Mouse (Mus musculus): ENCODE data around the gene Prkg1.
"Not testable (repeated sequence)": the region's sequence is repeated elsewhere in the genome, so short reads cannot be mapped to it uniquely, and the experiment has no call there.

Prkg1 gene

DNA sequence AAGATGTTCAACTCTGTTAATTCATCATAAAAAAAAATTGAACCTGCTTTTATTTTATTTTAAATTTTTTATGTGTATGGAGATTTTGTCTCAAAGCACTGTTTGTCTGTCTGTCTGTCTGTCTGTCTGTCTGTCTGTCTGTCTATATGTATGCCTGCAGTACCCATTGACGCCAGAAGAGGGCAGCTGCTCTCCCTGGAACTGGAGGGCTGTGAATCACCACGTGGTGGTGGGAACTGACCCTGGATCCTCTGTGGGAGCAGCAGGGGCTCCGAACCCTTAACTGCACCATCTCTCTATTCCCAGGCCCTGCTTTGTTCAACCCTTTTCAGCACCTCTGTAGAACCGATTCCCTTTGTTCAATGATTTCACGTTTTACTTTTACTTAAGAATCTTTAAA, 338.7 kb downstream of the Prkg1 start:
- DNase-seq (ENCODE audit: low read depth): peak; percentile 2

DNA sequence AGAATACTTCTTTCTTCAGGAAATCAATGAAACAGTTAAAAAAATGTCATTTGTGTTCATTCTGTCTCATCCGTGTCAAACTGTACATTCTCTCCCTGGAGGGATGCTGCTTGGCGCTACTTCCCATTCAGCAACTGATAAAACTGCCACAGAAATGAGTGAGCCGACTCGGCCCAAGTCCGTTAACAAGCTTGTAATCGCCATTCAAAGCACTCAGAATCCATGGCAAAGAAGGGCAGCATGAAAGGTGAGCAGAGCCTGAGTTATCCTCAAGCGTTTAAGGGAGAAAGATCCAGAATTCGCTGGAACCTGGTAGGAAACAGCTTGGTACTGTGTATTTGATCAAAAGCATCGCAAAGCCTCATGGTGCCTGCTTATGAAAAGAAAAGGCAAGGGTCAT, 339.6 kb downstream of the Prkg1 start:
- DNase-seq (ENCODE audit: low read depth): no peak

DNA sequence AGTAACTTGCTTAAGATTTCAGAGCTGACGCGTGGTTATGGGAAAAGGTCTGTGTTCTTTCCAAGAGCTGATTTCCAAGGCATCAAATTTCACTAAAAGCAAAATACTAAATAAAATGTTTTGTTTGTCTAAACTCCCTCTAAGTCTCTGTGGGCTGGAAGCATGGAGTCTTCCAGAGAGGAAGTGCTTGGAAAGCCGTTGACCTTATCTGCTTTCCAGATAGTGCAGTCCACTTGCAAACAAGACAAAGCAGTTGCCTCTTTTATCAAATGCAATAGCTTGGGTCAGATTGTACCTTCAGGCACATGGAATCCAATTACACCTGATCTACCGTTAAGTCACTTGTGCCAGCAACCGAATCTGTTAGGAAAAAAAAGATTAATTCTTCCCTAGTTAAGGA, 340.5 kb downstream of the Prkg1 start:
- no peak for DNase-seq (ENCODE audit: low read depth)

DNA sequence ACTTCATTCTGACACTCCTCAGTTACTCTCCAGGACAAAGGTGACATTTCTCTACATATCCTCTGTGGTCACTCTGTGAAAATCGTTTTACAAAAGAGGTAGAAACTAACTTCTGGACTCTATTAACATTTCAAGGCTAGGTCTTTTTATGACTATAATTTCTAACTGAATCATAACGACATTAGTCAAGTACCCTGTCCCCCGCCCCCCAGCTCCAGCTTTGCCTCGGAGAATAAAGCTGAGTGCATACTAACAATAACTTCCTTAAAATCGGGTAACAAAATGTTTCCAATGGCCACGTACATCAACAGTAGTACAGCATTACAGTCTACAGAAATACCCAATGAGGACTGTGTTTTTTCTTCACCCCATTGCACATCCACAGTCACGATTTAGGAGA, 351.3 kb downstream of the Prkg1 start:
- DNase-seq (ENCODE audit: low read depth): no peak

DNA sequence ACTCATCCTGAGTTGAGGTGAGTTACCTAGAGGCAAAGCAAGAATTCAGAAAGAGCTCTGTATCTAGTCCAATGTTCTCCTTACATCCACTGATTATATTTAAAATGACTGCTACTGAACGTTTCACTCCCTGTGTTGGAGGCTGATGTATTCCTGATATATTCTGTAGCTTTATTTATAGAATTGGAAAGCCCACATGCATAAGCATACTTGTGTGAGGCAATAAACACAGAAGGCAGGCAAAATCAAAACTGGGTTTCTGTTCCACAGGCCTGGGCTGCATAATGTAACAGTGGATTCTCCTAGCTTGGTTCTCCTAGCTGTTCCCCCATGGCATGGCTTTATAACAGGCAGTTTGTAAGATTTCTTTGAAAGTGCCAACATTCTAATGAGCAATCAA, 368.7 kb downstream of the Prkg1 start:
- DNase-seq (ENCODE audit: low read depth): no peak

DNA sequence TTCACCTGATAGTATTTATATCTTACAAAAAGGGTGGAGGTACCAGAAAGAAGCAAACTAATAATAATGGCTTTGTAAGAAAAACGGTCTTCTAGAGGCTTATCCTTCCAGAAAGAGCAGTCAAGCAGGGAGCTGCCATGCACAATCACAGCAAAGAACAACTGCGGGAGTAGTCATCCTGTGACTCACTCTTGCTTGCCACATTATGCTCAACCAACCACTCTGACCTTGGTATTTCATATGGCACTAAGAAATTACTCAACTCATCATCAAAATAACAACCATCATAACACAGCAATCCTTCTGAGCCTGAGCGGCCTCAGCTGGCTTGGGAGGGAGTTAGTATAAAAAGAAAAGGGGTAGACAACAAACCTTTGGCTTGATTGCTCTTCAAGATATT, 379.5 kb downstream of the Prkg1 start:
- no peak for DNase-seq (ENCODE audit: low read depth)

DNA sequence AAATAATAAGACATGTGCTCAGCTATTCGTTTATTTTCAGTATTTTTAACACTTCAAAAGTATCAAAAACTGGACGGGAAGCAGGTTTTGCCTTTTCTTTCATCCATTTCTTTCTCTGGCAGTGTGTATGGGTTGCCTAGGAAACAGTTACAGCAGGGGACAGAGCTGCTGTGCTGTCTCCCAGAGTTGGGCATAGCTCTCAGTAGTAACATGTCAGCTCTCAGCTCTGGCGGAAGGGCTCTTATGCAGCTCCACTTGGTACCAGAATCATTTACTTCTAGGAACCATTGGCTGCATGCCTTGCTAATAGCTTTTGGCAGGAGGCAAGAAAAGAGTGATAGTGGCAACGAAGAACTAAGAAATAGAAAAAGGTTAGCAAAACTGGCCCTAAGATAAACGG, 381.0 kb downstream of the Prkg1 start:
- no peak for DNase-seq (ENCODE audit: low read depth)

DNA sequence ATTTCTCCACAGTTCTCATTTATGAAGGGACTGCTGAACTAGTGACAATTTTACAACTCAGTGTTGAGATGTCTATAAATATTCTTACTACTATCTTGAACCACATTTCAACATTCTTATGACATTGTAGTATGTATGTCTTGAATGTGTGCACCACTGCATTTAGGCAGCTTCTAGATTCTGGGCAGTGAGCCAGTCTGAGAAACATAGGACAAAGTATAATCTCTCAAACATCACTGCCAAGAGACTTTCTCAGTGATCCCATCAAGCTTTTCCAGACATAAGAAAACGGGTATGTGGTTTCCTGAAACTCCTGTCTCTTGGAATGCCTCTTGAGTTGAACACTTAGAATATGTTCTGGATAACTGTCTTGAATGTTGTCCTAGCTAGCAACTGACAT, 394.7 kb downstream of the Prkg1 start:
- DNase-seq (ENCODE audit: low read depth): no peak

DNA sequence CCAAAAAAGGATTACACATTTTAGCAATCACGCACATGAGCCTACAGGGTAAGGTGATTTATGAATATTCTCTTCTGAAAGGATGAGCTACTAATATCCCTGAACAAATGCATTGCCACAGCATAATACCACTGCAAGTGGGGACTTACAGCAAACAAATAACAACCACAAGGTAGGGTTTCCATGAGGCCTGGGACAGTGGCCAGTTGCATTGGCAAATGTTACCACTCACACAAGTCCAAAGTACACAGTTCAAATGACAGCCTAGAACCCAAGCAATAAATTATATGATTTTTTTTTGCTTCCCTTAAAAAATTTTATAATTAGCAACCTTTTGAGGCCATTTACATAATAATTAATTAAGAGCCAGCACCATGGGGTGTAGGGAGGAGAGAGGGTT, 395.7 kb downstream of the Prkg1 start:
- DNase-seq (ENCODE audit: low read depth): no peak

DNA sequence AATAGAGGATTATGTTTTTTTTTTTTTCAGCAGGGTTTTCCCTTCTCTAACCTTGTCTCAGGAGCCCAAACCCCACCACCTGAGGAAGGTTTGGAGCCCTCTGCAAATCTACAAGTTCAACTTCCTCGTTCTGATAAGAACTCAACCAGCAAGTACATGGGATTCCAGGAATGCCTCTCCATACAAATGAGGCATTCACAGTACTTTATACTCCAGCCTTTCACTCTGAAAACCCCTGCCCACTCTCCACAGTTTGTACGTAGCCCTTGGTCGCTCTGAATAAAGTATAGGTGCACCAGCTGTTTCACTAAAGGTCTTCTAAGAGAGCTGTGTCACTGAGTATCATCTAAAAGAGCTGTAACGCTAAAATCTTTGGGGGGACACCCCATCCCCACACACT, 402.8 kb downstream of the Prkg1 start:
- no peak for DNase-seq (ENCODE audit: low read depth)

DNA sequence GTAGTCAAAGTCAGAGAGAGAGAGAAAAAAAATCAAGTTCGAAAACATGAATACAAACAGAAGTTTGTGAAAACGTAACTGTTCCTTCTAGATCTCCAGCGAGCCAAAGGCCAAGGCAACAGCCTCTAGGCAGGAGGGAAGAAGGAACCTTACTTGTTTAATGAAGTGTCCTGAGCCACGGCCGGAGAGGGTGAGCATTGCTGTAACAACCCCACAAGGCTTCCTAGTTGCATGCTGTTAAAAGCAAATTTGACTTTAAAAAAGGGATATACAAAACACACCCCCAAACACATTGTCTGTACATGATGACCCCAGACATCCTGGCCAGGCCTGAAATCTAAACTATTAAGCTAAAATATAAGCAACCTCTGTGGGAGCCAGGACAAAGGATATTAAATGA, 403.3 kb downstream of the Prkg1 start:
- no peak for DNase-seq (ENCODE audit: low read depth)

DNA sequence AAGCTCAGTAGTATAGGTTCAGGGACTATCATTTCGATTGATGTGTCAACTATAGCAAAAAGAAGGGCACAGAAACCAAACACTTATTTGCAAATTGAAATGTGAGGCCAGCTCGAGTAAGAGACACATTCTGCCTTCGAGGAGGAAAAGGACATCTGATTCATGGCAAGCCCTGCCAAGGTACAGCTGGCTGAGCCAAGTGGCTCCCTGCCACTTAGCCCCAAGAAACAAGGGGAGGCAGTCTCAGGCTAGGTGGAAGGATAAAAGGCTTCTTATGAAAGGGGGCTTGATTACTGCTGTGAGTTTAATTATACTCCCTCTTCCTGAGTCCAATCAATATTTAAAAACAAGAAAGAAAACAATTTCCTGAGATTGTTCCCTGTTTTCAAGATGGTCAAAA, 403.7 kb downstream of the Prkg1 start:
- no peak for DNase-seq (ENCODE audit: low read depth)

DNA sequence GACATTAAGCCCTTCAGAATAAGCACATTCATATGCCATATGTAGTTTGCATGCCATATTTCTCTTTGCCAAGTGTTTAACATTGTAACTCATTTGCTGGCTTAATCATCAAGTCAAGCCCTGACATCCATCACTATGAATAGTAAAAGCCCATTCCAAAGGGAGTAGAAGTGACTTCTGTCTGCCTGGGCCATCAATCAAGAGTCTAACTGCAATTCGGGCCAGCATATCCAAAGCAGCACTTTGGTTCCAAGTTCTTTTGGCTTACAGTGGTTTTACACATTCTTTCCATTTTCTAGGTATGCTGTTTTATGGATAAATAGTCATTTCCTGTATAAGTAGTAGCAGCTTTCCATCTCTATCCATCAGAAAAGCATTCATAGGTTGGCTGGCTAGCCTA, 409.9 kb downstream of the Prkg1 start:
- no peak for DNase-seq (ENCODE audit: low read depth)

DNA sequence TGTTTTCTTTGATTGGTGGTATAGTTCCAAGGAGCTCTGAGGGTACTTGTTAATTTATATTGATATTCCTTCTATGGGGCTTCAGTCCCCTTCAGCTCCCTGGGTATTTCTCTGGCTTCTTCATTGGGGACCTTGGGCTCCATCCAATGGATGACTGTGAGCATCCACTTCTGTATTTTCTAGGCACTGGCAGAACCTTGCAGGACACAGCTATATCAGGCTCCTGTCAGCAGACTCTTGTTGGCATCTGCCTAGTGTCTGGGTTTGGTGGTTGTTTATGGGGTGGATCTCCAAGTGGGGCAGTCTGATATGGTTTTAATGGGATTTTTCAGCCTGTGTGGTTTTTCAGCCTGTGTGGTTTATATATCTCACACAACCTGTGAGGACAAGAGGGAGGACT, 412.0 kb downstream of the Prkg1 start:
- DNase-seq (ENCODE audit: low read depth): not testable (repeated sequence)

DNA sequence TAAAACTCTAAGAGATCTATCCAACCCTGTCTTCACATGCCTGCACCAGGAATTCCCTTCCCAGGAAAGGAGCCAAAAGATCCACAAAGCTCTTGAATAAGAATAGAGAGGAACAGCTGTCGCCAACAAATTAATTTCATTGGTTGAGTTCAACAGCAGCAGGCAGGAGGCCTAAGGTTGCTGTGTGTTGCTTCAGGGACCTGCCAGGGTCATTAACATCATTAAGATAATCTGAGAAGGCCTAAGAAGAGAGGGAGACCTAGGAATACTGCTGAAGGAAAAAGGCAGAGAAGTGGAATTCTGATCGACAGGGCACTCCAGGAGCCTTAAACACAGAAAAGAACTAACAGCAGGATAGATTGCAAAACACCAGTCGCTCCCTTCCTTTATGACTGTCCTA, 413.0 kb downstream of the Prkg1 start:
- no peak for DNase-seq (ENCODE audit: low read depth)

DNA sequence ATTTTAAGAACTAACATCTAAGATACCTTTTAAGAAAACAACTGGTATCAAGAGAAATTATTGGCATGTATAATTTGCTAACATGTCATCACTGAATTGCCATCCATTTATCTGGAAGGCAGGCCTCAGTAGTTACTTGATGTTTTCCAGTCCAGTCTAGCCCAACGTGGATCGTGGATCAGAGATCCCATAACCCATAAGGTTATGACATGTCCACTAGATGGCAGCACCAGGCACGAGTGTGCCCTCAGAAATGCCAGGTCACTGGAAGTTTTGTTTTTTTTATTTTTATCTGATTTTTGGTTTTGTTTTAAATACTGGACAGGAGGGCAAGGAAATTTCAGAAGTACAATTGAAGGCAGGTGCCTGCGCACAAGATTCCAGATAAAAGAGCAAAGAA, 422.7 kb downstream of the Prkg1 start:
- peak; percentile 25 for DNase-seq (ENCODE audit: low read depth)

DNA sequence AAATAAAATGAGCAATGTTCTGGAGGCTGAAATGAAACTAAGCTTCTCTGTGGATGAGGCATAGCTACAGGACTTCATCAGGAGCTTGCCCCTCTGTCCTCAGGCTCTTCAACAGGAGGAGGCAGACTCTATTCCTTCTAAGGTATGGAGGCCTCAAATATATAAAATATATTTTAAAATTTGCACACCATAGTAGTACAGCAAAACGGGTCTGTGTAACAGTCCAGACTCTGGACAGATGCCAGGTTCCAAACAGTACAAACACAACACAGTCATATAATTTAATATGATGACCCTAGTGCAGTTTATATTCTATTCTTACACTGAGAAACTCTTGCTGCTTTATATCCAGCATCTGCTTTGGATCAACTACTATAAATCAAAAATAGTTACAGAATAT, 423.9 kb downstream of the Prkg1 start:
- DNase-seq (ENCODE audit: low read depth): no peak

DNA sequence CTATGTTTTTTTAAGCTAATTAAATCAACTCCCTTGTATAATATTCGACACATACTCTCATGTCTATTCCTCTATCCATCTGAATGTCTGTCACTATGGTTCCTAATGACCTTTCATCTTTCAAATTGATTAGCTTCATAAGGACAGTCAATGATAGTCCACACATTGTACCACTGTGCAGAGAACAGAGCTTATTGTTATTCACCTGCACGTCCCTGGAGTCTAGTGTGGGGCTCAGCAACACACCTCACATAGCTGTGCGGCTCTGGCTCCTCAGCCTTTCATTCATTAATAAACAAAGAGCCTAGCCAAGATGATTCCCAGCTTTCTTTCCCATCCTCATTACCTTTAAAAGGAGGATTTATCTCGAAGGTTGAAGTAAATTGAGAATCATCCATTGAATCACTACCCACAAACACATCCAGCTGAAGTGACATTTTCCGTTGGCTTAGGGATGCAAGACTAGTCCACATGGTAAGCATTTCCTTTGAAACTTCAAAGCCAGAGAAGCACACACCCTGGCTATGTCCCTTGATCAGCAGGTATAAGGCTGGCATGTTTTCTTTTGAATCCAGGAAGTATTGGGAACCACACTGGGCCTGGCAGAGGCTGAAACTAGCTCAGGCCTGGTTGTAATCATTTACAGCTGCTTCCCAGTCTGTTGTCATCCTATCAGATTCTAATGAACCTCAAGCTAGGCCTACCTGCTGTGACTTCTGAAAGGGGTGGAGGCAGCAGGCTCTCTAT, 426.3 kb downstream of the Prkg1 start:
- no peak for DNase-seq (ENCODE audit: low read depth)

DNA sequence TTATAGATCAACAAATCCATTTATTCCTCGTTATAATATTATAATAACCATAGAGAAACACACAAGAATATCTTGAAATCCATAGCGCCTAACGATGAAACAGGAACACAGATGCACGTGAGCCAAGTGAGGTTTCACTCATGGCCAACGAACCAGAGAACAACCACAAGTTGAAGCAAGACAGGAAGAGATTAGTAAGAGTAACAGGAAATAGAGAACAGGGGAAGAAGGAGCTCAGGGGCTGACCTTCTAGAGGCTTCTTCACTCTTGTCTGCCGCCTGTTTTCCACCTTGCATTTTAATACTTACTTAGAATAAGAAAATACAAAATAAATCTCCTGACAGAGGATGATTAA, 427.0 kb downstream of the Prkg1 start:
- DNase-seq (ENCODE audit: low read depth): no peak

DNA sequence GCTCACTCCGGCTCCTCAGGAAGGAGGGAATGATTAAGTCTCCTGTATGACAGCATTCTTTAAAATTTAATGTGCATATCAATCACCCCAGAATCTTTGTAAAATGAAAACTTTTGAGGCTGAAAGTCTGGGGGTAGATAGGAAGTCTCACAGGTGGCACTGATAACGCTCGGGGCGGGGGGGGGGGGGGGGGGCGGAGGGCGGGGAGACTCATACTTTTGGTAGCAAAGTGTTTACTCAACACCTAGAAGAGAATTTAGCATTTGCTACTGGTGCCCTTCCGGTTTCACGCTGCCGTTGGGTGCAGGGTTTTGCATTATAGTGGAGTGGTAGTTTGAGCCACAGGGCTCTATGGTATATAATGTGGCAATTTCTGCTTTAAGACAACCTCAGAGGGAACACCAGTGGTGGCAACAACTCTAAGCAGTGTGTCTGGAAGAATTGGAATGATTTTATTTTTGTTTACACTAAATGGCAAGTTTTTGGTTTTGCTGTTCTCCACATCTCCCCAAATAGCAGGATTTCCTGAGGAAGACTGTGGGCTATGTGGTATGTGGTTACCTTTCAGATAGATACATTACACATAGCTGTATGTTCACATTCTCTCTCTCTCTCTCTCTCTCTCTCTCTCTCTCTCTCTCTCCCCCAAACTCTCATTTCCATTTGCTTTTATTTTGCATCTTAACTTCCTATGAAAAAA, 427.5 kb downstream of the Prkg1 start:
- DNase-seq (ENCODE audit: low read depth): no peak

DNA sequence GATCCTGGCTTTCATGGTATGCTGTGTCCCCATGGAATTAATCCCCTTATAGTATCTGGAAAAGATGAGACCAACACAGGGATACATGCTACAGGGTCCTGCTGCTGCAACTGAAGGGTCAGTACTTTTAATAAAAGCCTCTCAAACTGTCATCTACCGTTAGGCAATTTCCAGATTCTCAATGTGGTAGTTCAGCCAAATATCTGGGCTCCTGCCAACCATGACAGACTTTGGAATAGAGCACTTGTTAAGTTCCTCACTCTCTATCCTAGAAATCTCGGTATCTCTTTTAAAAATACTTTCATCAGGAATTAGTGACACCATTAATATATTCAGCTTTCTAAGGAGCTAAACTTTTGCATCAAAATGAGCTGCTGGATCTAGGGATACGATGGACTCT, 428.5 kb downstream of the Prkg1 start:
- no peak for DNase-seq (ENCODE audit: low read depth)

DNA sequence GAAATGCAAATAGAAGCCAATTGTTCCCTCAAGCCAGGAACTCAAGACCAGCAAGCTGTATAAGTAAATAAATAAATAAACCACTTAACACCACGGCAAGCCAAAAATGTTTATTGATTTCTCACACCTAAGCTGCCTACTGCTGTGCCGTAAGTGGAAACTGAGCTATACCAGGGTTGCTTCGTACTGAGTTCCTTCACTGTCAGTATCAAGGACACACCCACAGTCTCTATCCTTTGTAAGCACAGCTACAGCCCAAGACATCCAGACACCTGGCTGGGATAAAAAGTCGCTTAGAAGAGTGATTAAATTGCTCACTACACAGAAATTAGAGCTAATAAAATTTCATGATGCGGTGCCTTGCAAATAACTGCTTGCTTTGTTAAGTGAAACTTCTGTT, 434.9 kb downstream of the Prkg1 start:
- no peak for DNase-seq (ENCODE audit: low read depth)

DNA sequence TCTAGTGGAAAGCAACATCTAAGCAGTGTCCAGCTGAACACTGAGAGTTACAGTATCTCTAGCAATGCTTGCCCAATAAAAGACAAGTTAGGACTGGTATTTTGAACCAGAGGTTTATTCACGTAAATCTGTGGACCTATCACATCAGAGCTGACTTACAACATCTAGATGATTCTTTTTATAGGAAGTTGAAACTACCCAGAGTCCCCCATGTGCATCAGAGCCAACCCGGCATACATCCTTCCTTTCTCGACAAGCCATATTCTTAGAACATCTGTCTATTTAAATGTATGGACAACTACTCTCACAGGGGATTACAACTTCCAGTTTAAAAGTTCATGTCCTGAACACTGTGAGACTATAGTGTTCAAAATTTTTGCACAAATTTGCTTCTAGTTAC, 460.1 kb downstream of the Prkg1 start:
- DNase-seq (ENCODE audit: low read depth): no peak

DNA sequence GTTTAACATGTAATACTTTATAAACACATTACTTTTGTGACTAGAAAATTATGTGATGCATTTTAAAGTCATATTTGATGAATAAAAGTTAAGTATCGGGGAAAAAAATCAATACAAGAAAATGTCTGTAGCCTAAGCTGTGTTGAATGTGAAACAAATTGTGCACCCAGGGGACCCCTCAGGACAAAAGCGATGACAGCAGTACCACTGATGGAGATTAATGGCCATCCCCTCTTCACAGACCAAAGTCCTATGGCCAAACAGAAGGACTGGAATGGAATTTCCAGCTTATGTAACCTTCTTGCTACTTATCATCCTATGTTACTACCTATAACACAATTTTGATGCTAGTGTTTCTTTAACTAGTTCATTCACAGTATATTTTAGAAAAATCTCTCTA, 473.6 kb downstream of the Prkg1 start:
- no peak for DNase-seq (ENCODE audit: low read depth)

Measured in c-Kit-positive CD71-positive TER-119-negative erythroid progenitor cells, embryonic 14.5 days (primary cell).